Mouse (Mus musculus) stomach, embryonic 15.5 days (tissue): ENCODE data around the gene Cela2a. TPM values are rescaled to one million over a fixed set of nuclear protein-coding genes. Genes with fewer than 3 reads are reported as not detected.

Experiments
- ATAC-seq: fragments of 200-750 bp; cut with Nextera tagmentation; 2 replicates; pipeline ENCODE4 v1.8.0; 2017; ENCODE audit warnings: low read depth, moderate number of reproducible peaks, moderate TSS enrichment; ENCODE audit not compliant: insufficient read depth, low FRiP score
- H3K27ac ChIP-seq: fragments of 300-500 bp; sonication (generic); 2 replicates; pipeline ENCODE4 v1.5.1; 2015; ENCODE audit warnings: mild to moderate bottlenecking, inconsistent platforms
- H3K27me3 ChIP-seq: fragments of 300-500 bp; sonication (generic); replicated peaks from 2 replicates; pipeline ENCODE4 v1.6.1; 2015; ENCODE audit warnings: inconsistent platforms
- H3K36me3 ChIP-seq: fragments of 300-500 bp; sonication (generic); 2 replicates; pipeline ENCODE4 v1.6.1; 2015; ENCODE audit warnings: inconsistent platforms
- H3K4me1 ChIP-seq: fragments of 300-500 bp; sonication (generic); 2 replicates; pipeline ENCODE4 v1.6.1; 2015; ENCODE audit warnings: inconsistent platforms
- H3K4me2 ChIP-seq: fragments of 300-500 bp; sonication (generic); 2 replicates; pipeline ENCODE4 v1.6.1; 2015; ENCODE audit warnings: mild to moderate bottlenecking, inconsistent platforms
- H3K4me3 ChIP-seq: fragments of 300-500 bp; sonication (generic); replicated peaks from 2 replicates; pipeline ENCODE4 v1.5.1; 2015; ENCODE audit warnings: inconsistent platforms
- H3K9ac ChIP-seq: fragments of 300-500 bp; sonication (generic); 2 replicates; pipeline ENCODE4 v1.6.1; 2015; ENCODE audit warnings: inconsistent platforms
- H3K9me3 ChIP-seq: fragments of 300-500 bp; sonication (generic); 2 replicates; pipeline ENCODE4 v1.6.1; 2016; ENCODE audit warnings: inconsistent platforms
- WGBS: fragments of 180-500 bp; shearing (Covaris S2); methylation state at CpG from one replicate; pipeline ENCODE4 v1.1.7; 2015; 5-methylcytosine and 5-hydroxymethylcytosine counted together
- polyA plus RNA-seq: library from polyadenylated mRNA; unstranded; fragments of >200 nt; fragmentation: Nextera tagmentation; extraction: Ambion mirVana; gene quantifications from 2 replicates; pipeline ENCODE4 v1.2.1, GENCODE M21; 2015

Cela2a gene
- polyA plus RNA-seq, 1 experiment from 2014 or later = 519 TPM

GRCm38 (mm10) chr4:141817706-141818105 lies 8.3 kb downstream of the Cela2a start:
- no peak overlapping the region for H3K27ac ChIP-seq
- H3K4me1 ChIP-seq = 0 out of 2 replicates have a peak, but pooled peaks cover 6% of the 10 kb centered on the region
- H3K9me3 ChIP-seq = no peaks in the 10 kb centered on the region
- no peak for ATAC-seq
- WGBS = 77% methylated on average over 10 of the region's 10 CpGs
- H3K36me3 ChIP-seq = peaks cover under 1% of the 10 kb centered on the region; the same call in 1 of the 2 replicates
- H3K9ac ChIP-seq = no peak overlapping the region
- H3K4me3 ChIP-seq = no peak overlapping the region
- H3K4me2 ChIP-seq = no peak overlapping the region
- H3K27me3 ChIP-seq = no peaks in the 10 kb centered on the region

GRCm38 (mm10) chr4:141816776-141817655 lies 8.9 kb downstream of the Cela2a start:
- Histone ChIP-seq H3K9ac (no peak overlapping the region), H3K9me3 (no peaks in the 10 kb centered on the region), H3K4me2 (no peak overlapping the region), H3K27me3 (no peaks in the 10 kb centered on the region), H3K4me3 (no peak overlapping the region), H3K4me1 (0 out of 2 replicates have a peak, but pooled peaks cover 6% of the 10 kb centered on the region), H3K36me3 (peaks cover 7% of the 10 kb centered on the region), H3K27ac (no peak overlapping the region)
- 68% methylated on average over 14 of the region's 14 CpGs for WGBS
- ATAC-seq = no peak

DNA sequence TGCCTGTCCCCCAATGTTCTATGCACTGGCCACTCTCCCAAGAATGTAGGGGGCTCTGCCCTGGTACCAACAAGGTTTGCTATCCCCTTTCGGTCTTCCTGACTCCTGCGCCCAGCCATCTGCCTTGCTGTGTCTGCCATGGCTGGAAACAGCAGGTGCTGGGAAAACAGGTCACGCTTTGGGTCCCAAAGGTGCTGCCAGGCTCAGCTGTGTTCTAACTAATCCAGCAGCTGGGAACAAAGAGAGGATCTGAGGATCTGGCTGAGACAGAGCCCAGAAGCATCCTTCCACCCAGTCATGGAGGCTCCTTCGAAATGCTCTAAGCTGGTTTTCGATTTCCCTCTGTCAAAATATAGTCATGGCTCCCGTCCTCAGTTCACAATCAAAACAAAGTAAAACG lies 9.7 kb downstream of the Cela2a start:
- H3K4me3 ChIP-seq = no peak overlapping the region
- H3K27me3 ChIP-seq = no peaks in the 10 kb centered on the region
- H3K4me2 ChIP-seq = no peak overlapping the region
- H3K9ac ChIP-seq = no peak overlapping the region
- no peaks in the 10 kb centered on the region for H3K9me3 ChIP-seq
- 0 out of 2 replicates have a peak, but pooled peaks cover 6% of the 10 kb centered on the region for H3K4me1 ChIP-seq
- H3K27ac ChIP-seq = no peak overlapping the region
- H3K36me3 ChIP-seq = peaks cover 15% of the 10 kb centered on the region
- 89% methylated on average over 7 of the region's 7 CpGs for WGBS
- no peak for ATAC-seq

DNA sequence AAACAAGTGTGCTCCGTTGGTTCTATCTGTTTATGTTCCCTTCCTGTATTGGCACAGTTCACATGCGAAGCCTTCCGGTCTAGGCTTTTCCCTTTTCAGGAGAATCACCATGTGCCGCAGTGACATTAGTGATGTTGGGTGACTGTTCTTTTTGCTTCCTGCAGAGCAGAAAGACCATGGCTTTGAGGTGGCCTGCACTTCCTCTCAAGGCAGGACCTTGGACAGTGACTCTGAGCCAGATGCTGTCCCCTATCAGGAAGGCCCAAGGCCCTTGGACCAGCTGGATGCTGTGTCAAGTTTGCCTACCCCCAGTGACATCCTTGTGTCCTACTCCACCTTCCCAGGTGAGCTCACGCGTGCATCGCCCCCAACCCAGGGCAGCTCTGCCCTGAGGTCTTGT lies 14.6 kb downstream of the Cela2a start:
- H3K4me3 ChIP-seq = no peak overlapping the region
- H3K9ac ChIP-seq = no peak overlapping the region
- H3K27ac ChIP-seq = no peak overlapping the region
- ATAC-seq = no peak
- no peaks in the 10 kb centered on the region for H3K9me3 ChIP-seq
- H3K4me2 ChIP-seq = no peak overlapping the region
- no peaks in the 10 kb centered on the region for H3K4me1 ChIP-seq
- 96% methylated on average over 7 of the region's 7 CpGs for WGBS
- H3K27me3 ChIP-seq = no peaks in the 10 kb centered on the region
- peaks cover 39% of the 10 kb centered on the region for H3K36me3 ChIP-seq

GRCm38 (mm10) chr4:141810975-141811374 lies 15.0 kb downstream of the Cela2a start:
- H3K36me3 ChIP-seq = peaks cover 41% of the 10 kb centered on the region
- ATAC-seq = no peak

GRCm38 (mm10) chr4:141809850-141810464 lies 16.0 kb downstream of the Cela2a start:
- H3K4me3 ChIP-seq = no peak overlapping the region
- no peaks in the 10 kb centered on the region for H3K27me3 ChIP-seq
- peaks cover 51% of the 10 kb centered on the region for H3K36me3 ChIP-seq
- H3K9ac ChIP-seq = no peak overlapping the region
- no peak for ATAC-seq
- no peaks in the 10 kb centered on the region for H3K9me3 ChIP-seq
- H3K4me1 ChIP-seq = no peaks in the 10 kb centered on the region
- no peak overlapping the region for H3K4me2 ChIP-seq
- WGBS = 79% methylated on average over 8 of the region's 8 CpGs
- H3K27ac ChIP-seq = no peak overlapping the region

More at GRCm38 (mm10) chr4:141810975-141811374, 15.0 kb downstream of the Cela2a start:
- H3K9ac ChIP-seq = no peak overlapping the region
- H3K4me1 ChIP-seq = no peaks in the 10 kb centered on the region
- H3K27me3 ChIP-seq = no peaks in the 10 kb centered on the region
- no peak overlapping the region for H3K4me3 ChIP-seq
- H3K9me3 ChIP-seq = no peaks in the 10 kb centered on the region
- WGBS = 98% methylated on average over 2 of the region's 2 CpGs
- H3K4me2 ChIP-seq = no peak overlapping the region
- no peak overlapping the region for H3K27ac ChIP-seq

GRCm38 (mm10) chr4:141805886-141806285 lies 20.1 kb downstream of the Cela2a start:
- Histone ChIP-seq H3K9ac (no peak overlapping the region), H3K4me2 (no peak overlapping the region), H3K27ac (no peak overlapping the region), H3K9me3 (no peaks in the 10 kb centered on the region), H3K27me3 (no peaks in the 10 kb centered on the region), H3K36me3 (peaks cover 45% of the 10 kb centered on the region), H3K4me1 (no peaks in the 10 kb centered on the region), H3K4me3 (no peak overlapping the region)
- 92% methylated on average over 8 of the region's 8 CpGs for WGBS
- ATAC-seq = no peak

DNA sequence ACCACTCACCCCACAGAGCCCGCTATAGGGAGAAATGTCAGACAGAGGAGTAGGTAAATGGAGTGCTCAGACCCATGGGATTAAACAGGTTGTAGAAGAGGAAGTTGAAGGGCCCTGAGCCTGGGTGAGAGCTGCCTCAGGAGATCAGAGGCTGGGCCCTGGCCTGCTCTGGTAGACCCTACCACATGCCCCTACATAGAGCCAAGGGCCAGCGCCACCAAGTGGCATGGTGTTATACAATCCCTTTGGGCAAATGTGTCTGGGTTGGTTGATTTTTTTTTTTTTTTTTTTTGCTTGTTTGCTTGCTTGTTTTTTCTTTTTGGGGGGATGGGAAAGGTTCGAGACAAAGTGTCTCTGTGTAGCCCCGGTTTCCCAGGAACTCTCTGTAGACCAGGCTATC lies 21.9 kb downstream of the Cela2a start:
- Histone ChIP-seq H3K27ac (no peak overlapping the region), H3K9ac (no peak overlapping the region), H3K4me3 (no peak overlapping the region), H3K4me1 (no peaks in the 10 kb centered on the region), H3K9me3 (no peaks in the 10 kb centered on the region), H3K27me3 (no peaks in the 10 kb centered on the region), H3K36me3 (peaks cover 36% of the 10 kb centered on the region), H3K4me2 (no peak overlapping the region)
- WGBS = 87% methylated on average over 4 of the region's 4 CpGs
- ATAC-seq = no peak

DNA sequence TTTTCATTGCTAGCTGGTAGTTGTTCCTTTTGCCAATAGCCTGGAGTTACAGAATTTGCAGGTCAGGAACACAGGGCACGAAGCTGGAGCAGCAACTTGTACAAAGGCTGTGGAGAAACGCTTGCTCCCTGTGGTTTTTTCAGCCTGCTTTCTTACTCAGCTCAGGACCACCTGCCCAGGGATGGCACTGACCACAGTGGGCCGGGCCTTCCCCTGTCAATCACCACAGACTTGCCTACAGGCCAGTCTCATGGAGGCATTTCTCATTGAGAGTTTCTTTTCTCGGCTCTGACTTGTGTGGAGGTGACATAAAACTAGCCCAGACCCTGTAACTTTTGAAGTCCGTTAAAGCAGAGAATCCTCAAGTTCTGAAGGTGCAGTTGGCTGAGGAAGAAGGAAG lies 28.4 kb downstream of the Cela2a start:
- peaks cover 14% of the 10 kb centered on the region; the same call in 1 of the 2 replicates for H3K4me1 ChIP-seq
- WGBS = 94% methylated on average over 5 of the region's 5 CpGs
- H3K36me3 ChIP-seq = peaks cover 12% of the 10 kb centered on the region; the same call in 1 of the 2 replicates
- no peaks in the 10 kb centered on the region for H3K27me3 ChIP-seq
- H3K9me3 ChIP-seq = no peaks in the 10 kb centered on the region
- no peak overlapping the region for H3K4me2 ChIP-seq
- no peak overlapping the region for H3K4me3 ChIP-seq
- no peak overlapping the region for H3K27ac ChIP-seq
- no peak for ATAC-seq
- H3K9ac ChIP-seq = no peak overlapping the region

DNA sequence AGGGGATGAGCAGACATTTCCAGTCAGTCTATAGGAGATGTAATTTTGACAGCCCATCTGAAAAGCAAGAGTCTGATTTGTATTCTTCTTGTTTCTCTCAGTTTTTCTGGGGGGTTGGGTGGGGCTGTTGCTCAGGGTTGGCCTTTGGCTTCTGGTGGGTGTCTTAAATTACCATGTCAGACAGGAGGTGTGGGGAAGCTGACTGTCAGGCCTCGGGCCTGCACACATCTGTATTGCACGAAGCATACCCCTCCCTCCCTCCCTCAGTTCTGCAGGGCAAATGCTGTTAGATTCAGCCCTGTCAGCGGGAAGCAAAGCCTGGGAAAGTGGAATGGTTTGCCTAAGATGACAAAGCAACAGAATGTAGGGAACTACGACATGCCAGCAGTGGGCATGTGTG lies 29.0 kb downstream of the Cela2a start:
- H3K27ac ChIP-seq = no peak overlapping the region
- no peak for ATAC-seq
- H3K4me1 ChIP-seq = peaks cover 15% of the 10 kb centered on the region; the same call in 1 of the 2 replicates
- no peak overlapping the region for H3K4me3 ChIP-seq
- whole genome bisulfite sequencing = 84% methylated on average over 4 of the region's 4 CpGs
- no peak overlapping the region for H3K4me2 ChIP-seq
- peaks cover 12% of the 10 kb centered on the region; the same call in 1 of the 2 replicates for H3K36me3 ChIP-seq
- H3K9me3 ChIP-seq = no peaks in the 10 kb centered on the region
- no peaks in the 10 kb centered on the region for H3K27me3 ChIP-seq
- no peak overlapping the region for H3K9ac ChIP-seq

DNA sequence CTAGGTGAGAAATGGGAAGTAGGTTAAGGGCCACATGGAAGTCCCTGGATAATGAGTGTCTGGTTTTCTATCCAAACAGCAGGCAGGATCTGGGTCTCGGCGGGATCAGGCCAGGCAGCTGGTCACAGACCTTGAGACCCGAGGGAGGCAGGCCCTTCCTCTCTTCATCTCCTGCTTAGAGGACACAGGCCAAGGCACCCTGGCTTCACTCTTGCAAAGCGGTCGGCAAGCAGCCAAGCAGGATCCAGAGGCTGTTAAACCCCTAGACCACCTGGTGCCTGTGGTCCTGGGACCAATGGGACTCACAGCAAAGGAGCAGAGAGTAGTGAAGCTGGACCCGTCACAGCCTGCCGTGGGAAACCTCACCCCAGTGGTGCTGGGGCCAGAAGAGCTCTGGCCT lies 29.6 kb downstream of the Cela2a start:
- peaks cover 15% of the 10 kb centered on the region; the same call in 1 of the 2 replicates for H3K4me1 ChIP-seq
- H3K27ac ChIP-seq = no peak overlapping the region
- no peak overlapping the region for H3K4me2 ChIP-seq
- no peaks in the 10 kb centered on the region for H3K27me3 ChIP-seq
- H3K9ac ChIP-seq = no peak overlapping the region
- 80% methylated on average over 7 of the region's 7 CpGs for WGBS
- no peaks in the 10 kb centered on the region for H3K9me3 ChIP-seq
- ATAC-seq = no peak
- no peak overlapping the region for H3K4me3 ChIP-seq
- peaks cover 12% of the 10 kb centered on the region; the same call in 1 of the 2 replicates for H3K36me3 ChIP-seq

- H3K4me1 ChIP-seq = peaks cover 21% of the 10 kb centered on the region
- H3K27me3 ChIP-seq = no peaks in the 10 kb centered on the region
- no peaks in the 10 kb centered on the region for H3K9me3 ChIP-seq
- H3K9ac ChIP-seq = peak overlapping the region; percentile 65
- WGBS = 8% methylated on average over 5 of the region's 5 CpGs
- H3K27ac ChIP-seq = peak overlapping the region; percentile 98
- H3K36me3 ChIP-seq = peaks cover 12% of the 10 kb centered on the region; the same call in 1 of the 2 replicates
- H3K4me3 ChIP-seq = peak overlapping the region; percentile 75
- no peak for ATAC-seq
- peak overlapping the region; percentile 57 for H3K4me2 ChIP-seq
These were observed 31.8 kb downstream of the Cela2a start for GRCm38 (mm10) chr4:141794152-141794535.
